Mouse (Mus musculus) kidney, postnatal 0 days (tissue): ENCODE data around the gene Arhgef10l. TPM values are rescaled to one million over a fixed set of nuclear protein-coding genes. Genes with fewer than 3 reads are reported as not detected.

Source experiments
- ATAC-seq: fragments of 200-750 bp; cut with Nextera tagmentation; replicated peaks from 2 replicates; pipeline ENCODE4 v1.8.0; 2017; ENCODE audit warnings: low read depth, moderate number of reproducible peaks, moderate TSS enrichment, moderate library complexity; ENCODE audit not compliant: low FRiP score
- DNase-seq: peaks from one replicate; pipeline ENCODE4 v3.0.0-alpha.2; 2016; ENCODE audit warnings: low spot score
- H3K27ac ChIP-seq: fragments of 300-500 bp; sonication (generic); 2 replicates; pipeline ENCODE4 v1.5.1; 2014; ENCODE audit warnings: mild to moderate bottlenecking
- H3K27me3 ChIP-seq: fragments of 300-500 bp; sonication (generic); 2 replicates; pipeline ENCODE4 v1.6.1; 2014; ENCODE audit warnings: low read length, mixed read lengths; ENCODE audit not compliant: insufficient read depth
- H3K36me3 ChIP-seq: fragments of 300-500 bp; sonication (generic); 2 replicates; pipeline ENCODE4 v1.6.1; 2014; ENCODE audit warnings: low read length, mixed read lengths; ENCODE audit not compliant: insufficient read depth
- H3K4me1 ChIP-seq: fragments of 300-500 bp; sonication (generic); replicated peaks from 2 replicates; pipeline ENCODE4 v1.6.1; 2014; ENCODE audit warnings: antibody characterized with exemption, low read length, mixed read lengths; ENCODE audit not compliant: insufficient read depth
- H3K4me2 ChIP-seq: fragments of 300-500 bp; sonication (generic); 2 replicates; pipeline ENCODE4 v1.6.1; 2014; ENCODE audit warnings: mild to moderate bottlenecking, low read length, moderate library complexity, mixed read lengths
- H3K4me3 ChIP-seq: fragments of 300-500 bp; sonication (generic); replicated peaks from 2 replicates; pipeline ENCODE4 v1.5.1; 2014; ENCODE audit warnings: low read depth, low read length
- H3K9ac ChIP-seq: fragments of 300-500 bp; sonication (generic); 2 replicates; pipeline ENCODE4 v1.6.1; 2014; ENCODE audit warnings: low read depth, low read length
- H3K9me3 ChIP-seq: fragments of 300-500 bp; sonication (generic); replicated peaks from 2 replicates; pipeline ENCODE4 v1.6.1; 2016; ENCODE audit warnings: low read length, inconsistent platforms, mixed read lengths
- CTCF ChIP-seq: IDR thresholded peaks from 2 replicates; pipeline ENCODE4 v1.5.1; 2016; ENCODE audit warnings: antibody characterized with exemption, low read depth, mild to moderate bottlenecking, moderate library complexity
- WGBS: fragments of 180-500 bp; shearing (Covaris S2); extraction: QIAGEN DNeasy Blood & Tissue Kit; methylation state at CpG from one replicate; pipeline ENCODE4 v1.1.7; 2014; 5-methylcytosine and 5-hydroxymethylcytosine counted together
- polyA plus RNA-seq: library from polyadenylated mRNA; unstranded; fragments of >200 nt; fragmentation: Nextera tagmentation; extraction: Ambion mirVana; gene quantifications from 2 replicates; pipeline ENCODE4 v1.2.1, GENCODE M21; 2015

Gene Arhgef10l
- polyA plus RNA-seq, 1 experiment from 2014 or later: 21.2 TPM

DNA sequence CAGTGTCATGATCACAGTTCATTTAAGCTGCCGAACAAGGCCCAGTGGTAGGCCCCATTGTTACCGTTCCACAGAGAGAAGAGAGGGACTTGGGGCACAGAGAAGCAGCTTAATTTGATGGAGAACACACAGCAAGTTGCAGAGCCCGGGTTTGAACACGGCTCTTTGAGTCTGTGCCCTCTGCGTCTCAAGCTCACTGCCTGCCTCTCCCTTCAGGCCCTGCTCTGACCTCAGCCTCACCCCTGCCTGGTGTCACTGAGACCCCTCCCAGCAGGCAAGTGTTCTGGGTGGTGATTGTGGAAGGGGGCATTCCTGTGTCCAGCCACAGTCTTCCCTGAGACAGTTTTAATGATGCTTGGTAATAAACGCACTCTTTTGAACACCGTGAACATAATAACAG, 29.3 kb upstream of the Arhgef10l start:
- DNase-seq (no peak), ATAC-seq (no peak)
- no peaks in the 10 kb centered on the region for H3K9me3 ChIP-seq
- no peak overlapping the region for H3K27ac ChIP-seq
- no peaks in the 10 kb centered on the region for H3K36me3 ChIP-seq
- H3K4me3 ChIP-seq: no peak overlapping the region
- TF ChIP-seq CTCF: no peak
- H3K4me1 ChIP-seq: 0 out of 2 replicates have a peak, but pooled peaks cover 5% of the 10 kb centered on the region
- no peak overlapping the region for H3K4me2 ChIP-seq
- H3K27me3 ChIP-seq: no peaks in the 10 kb centered on the region
- WGBS: 66% methylated on average over 7 of the region's 7 CpGs
- H3K9ac ChIP-seq: no peak overlapping the region

DNA sequence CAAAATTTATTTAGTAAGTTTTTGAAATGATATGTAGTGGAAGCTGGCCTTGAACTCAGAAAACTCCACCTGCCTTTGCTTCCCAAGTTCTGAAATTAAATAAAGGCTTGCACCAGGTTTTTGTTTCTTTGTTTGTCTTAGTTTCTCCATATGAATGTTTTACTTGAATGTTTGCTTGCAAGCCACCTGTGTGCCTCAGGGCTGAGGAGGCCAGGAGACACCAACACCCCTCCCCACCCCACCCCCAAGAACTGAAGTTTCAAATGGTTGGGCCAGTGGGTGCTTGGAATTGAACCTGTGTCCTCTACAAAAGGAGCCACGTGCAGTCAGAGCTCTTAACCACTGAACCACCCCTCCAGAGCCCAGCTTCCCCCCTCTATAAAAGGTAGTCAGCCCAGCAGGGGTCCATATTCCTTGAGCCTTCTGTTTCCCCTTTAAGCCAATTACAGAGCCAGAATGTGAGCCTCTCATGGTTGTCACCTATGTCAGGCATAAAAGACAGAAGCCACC, 28.8 kb upstream of the Arhgef10l start:
- no peaks in the 10 kb centered on the region for H3K36me3 ChIP-seq
- H3K27me3 ChIP-seq: no peaks in the 10 kb centered on the region
- no peak for ATAC-seq
- H3K9me3 ChIP-seq: no peaks in the 10 kb centered on the region
- no peak overlapping the region for H3K4me3 ChIP-seq
- H3K4me1 ChIP-seq: 0 out of 2 replicates have a peak, but pooled peaks cover 4% of the 10 kb centered on the region
- H3K27ac ChIP-seq: no peak overlapping the region
- H3K4me2 ChIP-seq: no peak overlapping the region
- no peak for DNase-seq
- no peak overlapping the region for H3K9ac ChIP-seq
- TF ChIP-seq CTCF: no peak
- 43% methylated on average over 1 of the region's 1 CpGs for WGBS

GRCm38 (mm10) chr4:140693513-140693912, 27.7 kb upstream of the Arhgef10l start:
- ATAC-seq (no peak), DNase-seq (no peak)
- no peak overlapping the region for H3K4me2 ChIP-seq
- H3K27ac ChIP-seq: no peak overlapping the region
- no peak for TF ChIP-seq CTCF
- no peaks in the 10 kb centered on the region for H3K9me3 ChIP-seq
- 75% methylated on average over 4 of the region's 4 CpGs for WGBS
- no peaks in the 10 kb centered on the region for H3K4me1 ChIP-seq
- H3K9ac ChIP-seq: no peak overlapping the region
- no peaks in the 10 kb centered on the region for H3K36me3 ChIP-seq
- H3K4me3 ChIP-seq: no peak overlapping the region
- no peaks in the 10 kb centered on the region for H3K27me3 ChIP-seq

DNA sequence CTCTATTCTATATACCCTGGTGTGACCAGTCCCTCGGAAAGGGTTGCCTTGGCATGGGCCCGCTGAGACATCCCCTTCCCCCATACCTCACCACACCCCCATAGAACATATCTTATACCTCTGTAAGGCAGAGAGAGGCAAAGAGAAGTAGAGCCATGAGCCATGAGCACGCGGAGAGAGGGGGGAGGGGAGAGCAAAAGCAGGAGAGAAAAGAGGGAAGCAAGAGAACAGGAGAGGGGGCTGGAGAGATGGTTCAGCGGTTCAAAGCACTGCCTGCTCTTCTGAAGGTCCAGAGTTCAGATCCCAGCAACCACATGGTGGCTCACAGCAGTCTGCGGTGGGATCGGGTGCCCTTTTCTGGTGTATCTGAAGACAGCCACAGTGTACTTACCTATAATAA, 25.7 kb upstream of the Arhgef10l start:
- TF ChIP-seq CTCF: no peak
- no peak for ATAC-seq
- no peaks in the 10 kb centered on the region for H3K27me3 ChIP-seq
- no peaks in the 10 kb centered on the region for H3K4me1 ChIP-seq
- H3K36me3 ChIP-seq: no peaks in the 10 kb centered on the region
- no peak overlapping the region for H3K4me3 ChIP-seq
- no peak overlapping the region for H3K27ac ChIP-seq
- no peak overlapping the region for H3K4me2 ChIP-seq
- DNase-seq: no peak
- H3K9me3 ChIP-seq: no peaks in the 10 kb centered on the region
- no peak overlapping the region for H3K9ac ChIP-seq
- 77% methylated on average over 7 of the region's 7 CpGs for WGBS

GRCm38 (mm10) chr4:140689873-140690655, 24.3 kb upstream of the Arhgef10l start:
- Histone ChIP-seq H3K4me3 (no peak overlapping the region), H3K27ac (no peak overlapping the region), H3K27me3 (no peaks in the 10 kb centered on the region), H3K9ac (no peak overlapping the region), H3K4me2 (no peak overlapping the region), H3K4me1 (no peaks in the 10 kb centered on the region), H3K36me3 (no peaks in the 10 kb centered on the region), H3K9me3 (no peaks in the 10 kb centered on the region)
- 64% methylated on average over 16 of the region's 16 CpGs for WGBS
- no peak for TF ChIP-seq CTCF
- ATAC-seq: no peak
- no peak for DNase-seq

DNA sequence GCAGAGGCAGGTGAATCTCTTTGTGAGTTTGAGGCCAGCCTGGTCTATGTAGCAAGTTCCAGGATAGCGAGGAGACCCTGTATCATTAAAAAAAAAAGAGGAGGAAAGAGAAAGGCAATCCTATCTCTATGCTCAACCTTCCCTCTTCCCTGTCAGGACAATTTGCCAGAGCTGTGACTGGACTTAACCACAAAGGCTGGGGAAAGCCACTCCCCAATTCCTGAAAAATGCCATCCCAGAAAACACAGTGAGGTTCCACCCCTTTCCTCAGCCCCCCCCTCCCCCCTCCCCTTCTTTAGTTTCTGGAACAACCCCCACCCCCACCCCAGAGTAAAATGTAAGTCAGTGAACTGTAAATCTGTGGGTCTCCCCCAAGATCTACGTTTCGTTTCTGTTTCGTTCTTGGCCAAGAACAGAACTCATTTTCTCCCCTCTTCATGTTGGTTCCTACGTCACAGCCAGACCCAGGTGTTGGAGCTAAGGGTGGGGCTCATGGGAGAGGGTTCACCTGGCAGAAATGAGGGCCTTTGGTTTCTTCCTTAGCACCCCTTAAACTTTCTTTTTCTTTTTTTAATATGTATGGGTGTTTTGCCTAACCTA, 23.1 kb upstream of the Arhgef10l start:
- Histone ChIP-seq H3K4me3 (no peak overlapping the region), H3K27me3 (no peaks in the 10 kb centered on the region), H3K4me2 (no peak overlapping the region), H3K36me3 (no peaks in the 10 kb centered on the region), H3K4me1 (0 out of 2 replicates have a peak, but pooled peaks cover 4% of the 10 kb centered on the region), H3K27ac (no peak overlapping the region), H3K9me3 (no peaks in the 10 kb centered on the region), H3K9ac (no peak overlapping the region)
- ATAC-seq: no peak
- WGBS: 53% methylated on average over 5 of the region's 5 CpGs
- TF ChIP-seq CTCF: no peak
- no peak for DNase-seq
